Mouse (Mus musculus): Measurements from ENCODE around the gene Galnt2. TPM values are rescaled to one million over a fixed set of nuclear protein-coding genes. Genes with fewer than 3 reads are reported as not detected.
A peak's percentile ranks its signal among the peaks of the same experiment; 100 is the strongest.

Gene Galnt2
- total RNA-seq, 2 experiments from 2014 or later = 51.5 to 60.6 TPM

- no peak for DNase-seq (ENCODE audit: low spot score in 2 of 2)
These were observed 130.7 kb downstream of the Galnt2 start for GRCm38 (mm10) chr8:124361773-124362427.

- no peak for DNase-seq (ENCODE audit: low spot score in 2 of 2)
These were observed 131.4 kb downstream of the Galnt2 start for GRCm38 (mm10) chr8:124362589-124362988.

GRCm38 (mm10) chr8:124363337-124363736 is 132.1 kb downstream of the Galnt2 start:
- DNase-seq (ENCODE audit: low spot score in 2 of 2) = no peak

GRCm38 (mm10) chr8:124368213-124368612 is 137.0 kb downstream of the Galnt2 start:
- peak; percentile 73 to 81 for DNase-seq (ENCODE audit: low spot score in 2 of 2)

- DNase-seq (ENCODE audit: low spot score in 2 of 2) = no peak
These were observed 139.4 kb downstream of the Galnt2 start for GRCm38 (mm10) chr8:124370422-124371183.

GRCm38 (mm10) chr8:124371410-124372123 is 140.4 kb downstream of the Galnt2 start:
- DNase-seq (ENCODE audit: low spot score in 2 of 2) = no peak

GRCm38 (mm10) chr8:124373753-124374152 is 142.6 kb downstream of the Galnt2 start:
- no peak for DNase-seq (ENCODE audit: low spot score in 2 of 2)

GRCm38 (mm10) chr8:124375168-124375567 is 144.0 kb downstream of the Galnt2 start:
- no peak for DNase-seq (ENCODE audit: low spot score in 2 of 2)

GRCm38 (mm10) chr8:124375727-124376126 is 144.5 kb downstream of the Galnt2 start:
- DNase-seq (ENCODE audit: low spot score in 2 of 2) = no peak

- DNase-seq (ENCODE audit: low spot score in 2 of 2) = no peak
These were observed 145.2 kb downstream of the Galnt2 start for GRCm38 (mm10) chr8:124376406-124376805.

GRCm38 (mm10) chr8:124379289-124379688 is 148.1 kb downstream of the Galnt2 start:
- no peak for DNase-seq (ENCODE audit: low spot score in 2 of 2)

- DNase-seq (ENCODE audit: low spot score in 2 of 2) = no peak
These were observed 151.0 kb downstream of the Galnt2 start for GRCm38 (mm10) chr8:124382235-124382634.

GRCm38 (mm10) chr8:124384336-124384735 is 153.1 kb downstream of the Galnt2 start:
- no peak for DNase-seq (ENCODE audit: low spot score in 2 of 2)

GRCm38 (mm10) chr8:124386225-124386899 is 155.2 kb downstream of the Galnt2 start:
- peak; percentile 74 to 77 for DNase-seq (ENCODE audit: low spot score in 2 of 2)

GRCm38 (mm10) chr8:124389495-124389894 is 158.3 kb downstream of the Galnt2 start:
- peak; percentile 85 to 89 for DNase-seq (ENCODE audit: low spot score in 2 of 2)

GRCm38 (mm10) chr8:124391191-124391590 is 160.0 kb downstream of the Galnt2 start:
- no peak for DNase-seq (ENCODE audit: low spot score in 2 of 2)

- DNase-seq (ENCODE audit: low spot score in 2 of 2) = no peak
These were observed 161.3 kb downstream of the Galnt2 start for GRCm38 (mm10) chr8:124392271-124393012.

GRCm38 (mm10) chr8:124393013-124393412 is 161.8 kb downstream of the Galnt2 start:
- no peak for DNase-seq (ENCODE audit: low spot score in 2 of 2)

GRCm38 (mm10) chr8:124393927-124394326 is 162.7 kb downstream of the Galnt2 start:
- no peak for DNase-seq (ENCODE audit: low spot score in 2 of 2)

- no peak for DNase-seq (ENCODE audit: low spot score in 2 of 2)
These were observed 163.8 kb downstream of the Galnt2 start for GRCm38 (mm10) chr8:124394951-124395350.

All from left cerebral cortex, adult 18-20 months (tissue).